Mouse (Mus musculus) mouse embryonic stem cell (cell line): ENCODE results near the gene Akap5.

Source experiments
- in situ Hi-C, 2 experiments: fragments of 300-500 bp; cut with MboI; formaldehyde crosslinking; loops; 1 replicate in 1 of 2; 3 replicates in 1 of 2; pipeline ENCODE4 v1.14.3; 2019 to 2020; ENCODE audit warnings: low sequenced_read_pairs in 2 of 2, low pct_unique_long_range_greater_than_20kb in 1 of 2, mixed read lengths in 1 of 2; ENCODE audit not compliant: unreplicated experiment in 1 of 2

The Akap5 gene

DNA sequence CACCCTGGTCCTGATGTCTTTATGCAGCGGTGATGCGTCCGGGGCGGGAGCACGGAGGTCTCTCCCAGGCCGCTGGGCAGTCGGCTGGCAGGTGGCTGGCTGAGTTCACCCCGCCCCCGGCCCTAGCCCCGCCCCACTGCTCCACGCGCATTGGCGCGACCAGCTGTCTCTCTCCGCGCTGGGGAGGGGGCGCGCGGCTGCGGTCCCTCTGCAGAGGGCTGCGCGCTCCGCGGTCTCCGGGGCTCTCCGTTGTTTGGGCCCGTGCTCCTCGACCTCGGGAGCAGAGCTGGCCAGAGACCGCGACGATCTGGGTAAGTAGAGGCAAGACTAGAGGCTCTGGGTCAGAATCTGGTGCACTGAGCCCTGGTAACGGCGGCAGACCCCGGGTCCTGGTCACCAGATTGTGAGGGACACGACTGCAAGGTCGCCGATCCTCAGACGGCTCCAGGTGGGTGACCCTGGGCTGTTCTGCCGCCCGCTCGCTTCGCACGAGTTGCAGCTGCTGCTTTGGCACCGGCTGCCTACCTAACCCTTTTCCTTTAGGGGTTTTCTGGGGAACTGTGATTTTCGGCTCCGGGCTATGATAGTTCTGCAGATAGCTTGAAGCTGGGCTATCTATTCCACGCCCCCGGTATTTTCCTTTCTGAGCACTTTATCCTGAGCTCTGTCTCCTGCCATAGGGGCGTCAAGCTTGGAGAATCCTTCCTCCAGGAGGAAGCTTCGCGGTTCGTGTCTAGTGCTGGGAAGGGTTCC, at the start of gene Akap5:
TSS of gene Akap5 (plus strand) at position 213 of the 753 bp plus-strand sequence.
- in situ Hi-C loops, result loop anchor here in 1 of 2 experiments (25.0 kb wide), 2 partner anchors 313 to 538 kb away; no protein-coding TSS in a partner anchor

DNA sequence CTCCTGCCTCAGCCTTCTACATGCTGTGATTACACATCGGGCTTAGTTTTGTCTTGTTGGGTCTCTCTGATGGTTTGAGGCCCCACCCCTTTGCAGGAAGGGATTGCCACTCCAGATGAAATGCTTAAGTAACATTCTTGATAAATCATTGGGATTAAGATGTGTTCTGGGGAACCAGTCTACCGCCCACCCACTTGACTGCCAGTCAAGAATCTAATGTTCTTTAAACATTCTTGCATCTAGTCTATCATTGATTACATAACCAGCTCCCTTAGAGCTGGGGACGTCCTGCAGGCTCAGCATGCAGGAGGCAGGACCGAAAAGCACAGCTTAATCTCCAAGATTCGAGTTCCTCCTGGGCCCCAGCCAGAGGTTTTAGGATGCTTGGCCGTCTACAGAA, 46.5 kb upstream of the Akap5 start:
- in situ Hi-C loops, result no loop called here

DNA sequence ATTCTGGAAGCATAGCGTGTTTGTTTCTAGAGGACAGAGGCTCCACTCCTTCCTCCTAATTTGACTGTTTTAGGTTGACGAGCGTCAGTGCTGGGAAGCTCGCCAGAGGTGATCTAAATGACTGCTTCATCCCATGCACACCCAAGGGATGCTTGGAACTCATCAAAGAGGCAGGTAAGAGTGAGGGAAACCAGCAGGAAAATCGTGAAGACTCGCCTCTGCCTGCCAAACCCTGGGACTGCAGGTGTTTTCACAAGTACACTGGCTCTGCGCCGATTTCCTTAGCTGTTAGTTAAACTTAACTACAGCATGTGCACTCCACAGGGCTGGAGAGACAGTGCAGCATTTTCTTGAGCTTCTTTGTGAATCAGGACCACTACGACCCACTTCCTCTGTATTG, 44.1 kb upstream of the Akap5 start:
- in situ Hi-C loops, result no loop called here

DNA sequence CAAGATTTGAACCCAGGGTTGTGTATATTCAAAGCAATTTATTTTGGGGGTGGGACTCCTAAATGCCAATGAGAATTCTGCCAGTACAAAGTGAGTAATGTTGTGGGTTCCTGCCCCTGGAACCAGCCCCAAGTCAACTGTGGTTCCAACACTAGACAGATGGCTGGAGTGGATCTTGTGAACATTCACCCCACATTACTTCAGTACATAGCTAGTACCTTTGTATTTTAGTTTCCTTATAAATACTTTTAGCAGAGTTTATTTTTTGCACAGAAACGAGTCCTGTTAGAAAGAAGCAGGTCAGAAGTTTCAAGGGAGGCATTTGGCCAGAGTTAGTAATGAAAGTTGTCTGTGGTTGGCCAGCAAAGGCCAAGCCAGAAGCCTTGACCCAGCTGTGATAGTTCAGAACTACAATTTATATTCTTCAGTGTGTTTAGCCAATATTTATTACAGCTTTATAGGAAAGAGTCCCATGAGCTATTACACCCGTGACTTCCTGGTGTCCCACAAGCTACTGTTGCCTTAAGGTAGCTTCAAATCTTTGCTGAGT, 43.5 kb upstream of the Akap5 start:
- in situ Hi-C loops, result no loop called here

DNA sequence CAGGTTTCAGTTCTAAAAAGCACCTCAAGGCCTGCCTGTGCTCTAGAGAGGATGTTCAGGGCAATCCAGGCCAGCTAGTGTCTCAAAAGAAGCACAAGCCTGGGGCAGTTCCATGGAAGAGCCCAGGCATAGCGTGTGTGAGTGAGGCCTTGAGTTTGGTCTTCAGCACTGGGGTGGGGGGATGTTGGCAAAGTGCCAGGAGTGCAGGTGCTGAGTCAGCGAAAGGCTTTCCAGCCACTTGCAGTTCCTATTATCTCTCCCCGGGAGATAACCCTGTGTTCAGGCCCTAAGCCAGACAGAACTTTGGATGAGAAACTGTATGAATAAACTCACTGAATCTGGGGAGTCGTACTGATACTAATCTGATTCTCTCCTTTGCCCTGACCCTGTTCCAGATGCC, 42.6 kb upstream of the Akap5 start:
- in situ Hi-C loops, result no loop called here

DNA sequence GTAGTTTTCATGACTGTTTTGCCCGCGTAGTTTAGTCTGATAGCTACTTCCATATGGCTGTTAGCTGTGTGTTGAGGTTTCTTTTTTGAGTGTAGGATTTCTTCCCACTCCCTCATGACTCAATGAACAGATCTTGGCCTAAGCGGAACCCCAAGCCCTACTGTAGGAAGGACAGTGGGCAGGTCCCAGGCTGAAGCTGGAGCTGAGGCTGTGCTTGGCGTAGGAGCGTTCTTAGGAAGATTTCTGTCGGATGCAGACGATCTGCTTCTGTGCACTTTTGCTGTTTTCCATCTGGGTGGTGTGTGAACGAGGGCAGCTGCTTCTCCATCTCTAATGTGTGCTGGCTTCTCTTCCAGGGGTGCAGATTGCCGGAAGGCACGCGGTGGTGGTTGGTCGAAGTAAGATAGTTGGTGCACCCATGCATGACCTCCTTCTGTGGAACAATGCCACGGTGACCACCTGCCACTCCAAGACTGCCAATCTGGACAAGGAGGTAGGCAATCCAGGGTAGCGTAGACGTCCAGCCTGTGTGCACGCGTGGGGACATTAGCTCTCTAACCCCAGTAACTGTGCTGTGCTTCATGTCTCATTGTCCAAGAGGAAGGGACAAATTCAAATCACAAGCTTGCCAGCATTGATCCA, 42.0 kb upstream of the Akap5 start:
- in situ Hi-C loops, result no loop called here

DNA sequence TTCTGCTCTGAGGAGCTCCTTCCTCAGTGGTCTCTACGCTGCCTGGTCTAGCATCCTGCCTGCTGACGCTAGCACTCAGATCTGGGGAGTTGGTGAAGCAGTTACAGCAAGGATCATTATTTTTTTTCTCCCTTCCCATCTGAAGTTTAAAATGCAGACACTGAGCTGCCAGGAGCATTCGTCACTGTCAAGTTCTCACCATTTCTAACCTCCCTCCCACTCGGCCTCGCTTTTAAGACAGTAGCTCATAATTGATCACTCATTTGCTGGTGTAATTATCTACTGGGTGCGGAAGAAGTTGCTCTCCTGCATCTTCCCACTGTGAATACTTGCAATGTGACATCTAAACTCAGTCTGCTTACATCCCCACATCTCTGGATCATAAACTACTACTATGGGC, 39.3 kb upstream of the Akap5 start:
- in situ Hi-C loops, result no loop called here

DNA sequence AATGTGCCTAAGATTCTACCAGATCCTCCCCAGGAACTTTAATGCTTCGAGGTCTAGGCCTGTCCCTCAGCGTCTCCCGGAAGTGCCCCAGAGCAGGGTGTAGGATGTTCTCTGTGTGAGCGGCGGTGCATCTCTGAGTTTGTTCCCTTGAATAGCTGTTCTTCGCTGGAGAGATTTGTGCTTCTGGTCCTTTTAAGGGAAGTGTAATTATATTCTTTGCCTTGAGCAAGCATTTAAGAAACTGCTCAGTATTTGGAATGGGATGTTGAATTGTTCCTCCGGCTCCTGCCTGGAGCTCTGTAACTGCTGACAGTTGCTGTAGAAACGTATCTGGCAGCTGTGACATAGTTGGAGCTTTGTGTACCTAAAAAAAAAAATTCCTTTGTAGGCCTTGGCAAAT, 36.7 kb upstream of the Akap5 start:
- in situ Hi-C loops, result no loop called here

DNA sequence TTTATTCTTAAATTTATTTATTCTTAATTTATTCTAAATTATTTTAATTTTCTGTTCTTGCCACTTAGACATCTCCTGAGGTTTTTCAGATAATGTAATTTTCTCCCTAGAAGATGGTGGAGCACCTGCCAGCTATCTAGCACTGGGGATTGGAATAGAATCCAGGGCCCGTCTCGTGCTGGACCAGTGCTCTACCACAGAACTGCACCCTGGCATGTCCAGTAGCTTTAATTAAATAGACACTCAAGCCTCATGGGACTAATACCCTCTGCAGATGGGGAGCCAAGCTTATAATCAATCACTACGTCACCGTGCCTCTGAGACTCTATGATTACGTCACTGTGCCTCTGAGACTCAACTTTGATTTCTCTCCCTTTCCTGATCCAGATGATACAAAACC, 36.2 kb upstream of the Akap5 start:
- in situ Hi-C loops, result no loop called here

DNA sequence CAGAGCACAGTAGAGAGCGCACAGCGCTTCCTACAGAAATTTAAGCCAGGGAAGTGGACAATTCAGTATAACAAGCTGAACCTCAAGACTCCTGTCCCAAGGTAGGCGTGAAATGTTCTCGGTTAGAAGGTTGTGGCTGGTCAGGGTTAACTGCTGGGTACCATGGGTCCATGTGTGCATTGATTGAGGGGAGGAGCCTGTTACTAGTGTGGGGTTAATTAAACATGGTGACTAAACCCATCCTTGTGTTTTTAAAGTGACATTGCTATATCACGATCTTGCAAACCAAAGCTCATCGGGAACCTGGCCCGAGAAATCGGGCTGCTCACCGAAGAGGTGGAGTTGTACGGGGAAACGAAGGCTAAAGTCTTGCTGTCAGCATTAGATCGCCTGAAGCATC, 35.3 kb upstream of the Akap5 start:
- in situ Hi-C loops, result no loop called here

DNA sequence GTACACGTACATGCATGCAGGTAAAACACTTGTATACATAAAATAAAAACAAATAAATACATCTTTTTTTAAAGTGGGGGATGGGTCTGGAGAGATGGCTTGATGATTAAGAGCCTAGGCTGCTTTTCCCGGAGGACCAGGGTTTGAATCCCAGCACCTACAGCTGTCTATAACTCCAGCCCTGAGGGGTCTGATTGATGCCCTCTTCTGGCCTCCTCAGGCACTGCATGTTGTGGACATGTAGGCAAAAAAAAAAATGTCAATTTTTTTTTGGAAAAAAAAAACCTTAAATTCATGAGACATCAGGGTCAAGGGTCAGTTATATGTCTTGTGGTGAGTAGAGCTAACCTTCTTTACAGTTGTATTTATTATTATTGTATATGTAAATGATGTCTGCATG, 34.4 kb upstream of the Akap5 start:
- in situ Hi-C loops, result no loop called here

DNA sequence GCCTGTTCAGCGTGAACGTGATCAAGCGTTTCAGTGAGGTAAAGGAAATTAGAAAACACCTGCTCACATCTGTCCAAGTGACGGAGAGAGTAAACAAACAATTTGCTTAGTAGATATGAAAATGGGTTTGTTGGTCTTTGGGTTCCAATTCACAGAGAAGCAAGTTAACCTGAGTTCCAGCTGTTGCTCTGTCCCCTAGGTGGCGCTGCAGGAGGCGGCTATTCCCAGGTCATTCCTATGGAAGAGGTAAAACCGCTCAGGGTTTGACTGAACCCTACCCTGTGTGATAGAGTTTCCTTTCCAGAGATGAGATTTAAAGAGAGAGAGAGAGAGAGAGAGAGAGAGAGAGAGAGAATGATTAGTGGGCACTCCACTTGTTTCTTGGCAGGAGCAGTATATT, 31.5 kb upstream of the Akap5 start:
- in situ Hi-C loops, result no loop called here

DNA sequence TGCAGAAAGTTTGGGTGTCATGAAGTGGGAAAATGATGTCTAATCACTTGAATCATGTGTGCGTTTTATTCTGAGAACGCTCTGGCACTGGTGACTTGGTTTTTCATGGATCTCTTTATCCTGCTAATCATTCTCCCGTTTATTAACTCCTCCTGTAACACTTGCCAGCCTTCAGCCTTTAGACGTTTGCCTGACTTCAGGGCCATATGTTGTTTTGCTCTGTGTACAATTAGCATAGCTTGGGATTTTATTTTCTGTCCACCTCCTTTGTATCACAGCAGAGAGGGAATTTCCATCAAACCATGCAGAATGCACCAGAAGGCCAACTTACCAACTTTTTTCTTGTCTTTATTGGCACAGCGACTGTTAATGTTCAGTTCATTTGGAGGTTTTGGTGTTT, 26.9 kb upstream of the Akap5 start:
- in situ Hi-C loops, result no loop called here

DNA sequence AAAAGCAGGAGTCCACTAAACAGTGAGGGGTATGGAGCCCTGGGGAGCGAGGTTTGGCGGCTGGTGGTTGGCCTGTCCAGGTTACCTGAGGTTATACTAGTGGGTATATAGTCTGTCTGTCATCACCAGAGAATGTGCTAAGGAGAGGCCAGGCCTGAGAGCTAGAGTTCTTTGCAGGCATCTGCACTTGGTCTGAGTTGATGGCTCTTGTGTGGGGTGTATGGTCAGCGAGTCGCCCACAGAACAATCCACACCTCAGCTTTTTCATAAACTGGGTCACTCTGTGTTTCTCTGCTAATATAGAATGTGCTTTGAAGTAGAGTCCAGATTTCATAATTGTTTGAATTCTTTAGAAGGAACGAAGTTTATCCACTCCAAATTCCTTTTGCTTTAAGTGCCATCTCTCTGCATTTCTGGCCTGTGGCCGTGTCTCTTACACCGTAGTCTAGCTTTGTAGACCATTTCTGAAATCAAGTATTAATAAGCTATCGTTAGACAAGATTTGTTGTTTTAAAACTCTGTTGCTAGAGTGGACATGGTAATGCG, 25.3 kb upstream of the Akap5 start:
- in situ Hi-C loops, result no loop called here

DNA sequence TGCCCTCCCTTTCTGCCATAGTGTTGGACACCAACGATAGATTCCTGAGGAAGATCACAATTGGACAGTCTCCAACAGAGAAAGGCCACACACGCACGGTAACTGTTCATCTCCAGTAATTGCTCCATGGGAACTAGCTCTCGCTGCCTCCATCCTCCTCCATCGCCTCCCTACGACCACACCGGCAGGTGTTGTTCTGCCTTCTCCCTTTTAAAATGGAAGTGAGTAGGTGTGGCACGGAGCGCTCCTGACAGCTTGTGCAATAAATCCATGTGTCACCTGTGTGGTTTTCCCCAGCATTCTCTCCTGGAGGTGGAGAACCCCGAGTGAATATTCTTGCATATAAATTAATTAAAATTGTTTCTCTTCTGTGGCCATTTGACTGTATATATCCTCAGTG, 24.3 kb upstream of the Akap5 start:
- in situ Hi-C loops, result no loop called here

DNA sequence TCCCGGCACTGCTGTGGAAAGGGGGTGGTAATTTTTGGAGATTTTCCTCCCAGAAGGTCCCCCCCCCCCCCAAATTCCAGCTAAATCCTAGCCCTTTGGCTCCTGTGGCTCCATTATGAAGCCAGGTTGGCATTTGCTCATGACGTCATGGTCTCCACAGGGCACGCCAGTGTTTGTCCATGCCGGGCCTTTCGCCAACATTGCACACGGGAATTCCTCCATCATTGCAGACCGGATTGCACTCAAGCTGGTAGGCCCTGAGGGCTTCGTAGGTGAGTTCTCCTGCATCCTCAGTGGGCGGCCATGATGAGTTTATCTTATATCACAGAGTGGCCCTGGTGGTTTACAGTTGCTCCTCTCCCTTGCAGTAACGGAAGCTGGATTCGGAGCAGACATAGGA, 21.2 kb upstream of the Akap5 start:
- in situ Hi-C loops, result no loop called here

DNA sequence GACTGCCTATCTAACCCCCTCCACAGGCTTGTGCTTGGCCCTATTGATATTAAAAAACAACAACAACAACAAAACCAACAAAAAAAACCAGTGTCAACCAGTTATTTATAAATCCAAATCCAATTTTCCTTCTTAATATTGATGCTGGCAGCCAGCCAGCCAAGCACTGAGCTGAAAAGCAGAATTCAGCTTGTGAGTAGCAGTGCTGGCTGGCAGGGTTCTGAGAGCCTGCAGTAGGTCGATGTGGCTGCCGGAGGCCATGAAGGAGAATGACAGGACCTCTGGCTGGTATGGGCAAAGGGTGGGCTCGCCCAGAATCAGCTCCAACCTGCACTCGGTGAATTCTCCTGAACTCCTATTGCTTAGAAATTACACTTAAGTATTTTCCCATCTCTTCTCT, 20.5 kb upstream of the Akap5 start:
- in situ Hi-C loops, result no loop called here

DNA sequence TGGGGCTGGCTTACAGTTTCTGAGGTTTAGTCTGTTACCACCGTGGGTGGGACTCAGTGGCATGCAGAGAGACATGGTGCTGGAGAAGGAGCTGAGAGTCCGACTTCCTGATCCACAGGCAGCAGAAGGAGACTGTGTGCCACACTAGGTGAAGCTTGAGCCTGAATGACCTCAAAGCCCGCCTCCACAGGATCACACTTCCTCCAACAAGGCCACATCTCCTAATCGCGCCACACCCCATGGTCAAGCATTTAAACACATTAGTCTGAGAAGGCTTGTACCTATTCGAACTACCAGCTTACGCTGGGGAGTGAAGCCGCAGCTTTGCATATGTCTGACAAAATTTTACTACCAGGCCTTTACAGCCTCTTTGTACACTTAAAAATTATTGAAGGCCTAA, 19.6 kb upstream of the Akap5 start:
- in situ Hi-C loops, result no loop called here

DNA sequence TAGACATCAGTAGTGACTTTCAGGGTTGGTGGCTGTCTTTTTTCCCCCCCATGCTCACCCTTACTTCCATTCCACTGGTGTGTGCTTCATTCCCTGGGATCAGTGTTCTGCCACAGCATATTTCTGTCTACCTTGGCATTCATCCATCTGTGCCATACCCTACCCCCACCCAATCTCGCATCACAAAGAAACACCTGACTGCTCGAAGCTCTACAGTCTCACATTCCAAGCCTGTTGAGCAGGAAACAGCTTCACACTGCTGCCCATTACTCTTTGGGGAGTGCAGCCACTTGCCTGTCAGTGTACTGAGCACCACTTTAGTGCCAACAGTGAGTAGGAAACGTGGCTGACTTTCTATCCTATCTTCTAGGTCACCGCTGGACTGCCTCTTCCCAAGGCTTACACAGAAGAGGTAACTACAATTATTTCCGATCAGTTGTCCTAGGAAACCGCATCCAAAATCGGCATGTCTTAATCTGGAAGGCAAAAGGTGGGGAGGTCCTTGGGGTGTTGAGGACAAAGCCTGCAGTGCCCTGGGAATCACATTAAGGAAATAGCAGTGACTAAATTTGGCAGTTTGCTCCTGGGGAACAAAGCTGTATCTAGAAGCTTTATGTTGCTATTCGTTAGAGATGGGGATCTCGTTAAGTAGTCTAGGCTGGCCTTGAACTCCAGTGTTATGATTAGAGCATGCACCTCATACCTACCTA, 17.7 kb upstream of the Akap5 start:
- in situ Hi-C loops, result no loop called here
